Mouse (Mus musculus): ENCODE measurements at regions not wholly inside any gene's neighbourhood (a gene's known extent, or its start where the extent isn't known, plus 50 kb on each side); places are given as distances from the start of the nearest gene placed in this dataset.

DNA sequence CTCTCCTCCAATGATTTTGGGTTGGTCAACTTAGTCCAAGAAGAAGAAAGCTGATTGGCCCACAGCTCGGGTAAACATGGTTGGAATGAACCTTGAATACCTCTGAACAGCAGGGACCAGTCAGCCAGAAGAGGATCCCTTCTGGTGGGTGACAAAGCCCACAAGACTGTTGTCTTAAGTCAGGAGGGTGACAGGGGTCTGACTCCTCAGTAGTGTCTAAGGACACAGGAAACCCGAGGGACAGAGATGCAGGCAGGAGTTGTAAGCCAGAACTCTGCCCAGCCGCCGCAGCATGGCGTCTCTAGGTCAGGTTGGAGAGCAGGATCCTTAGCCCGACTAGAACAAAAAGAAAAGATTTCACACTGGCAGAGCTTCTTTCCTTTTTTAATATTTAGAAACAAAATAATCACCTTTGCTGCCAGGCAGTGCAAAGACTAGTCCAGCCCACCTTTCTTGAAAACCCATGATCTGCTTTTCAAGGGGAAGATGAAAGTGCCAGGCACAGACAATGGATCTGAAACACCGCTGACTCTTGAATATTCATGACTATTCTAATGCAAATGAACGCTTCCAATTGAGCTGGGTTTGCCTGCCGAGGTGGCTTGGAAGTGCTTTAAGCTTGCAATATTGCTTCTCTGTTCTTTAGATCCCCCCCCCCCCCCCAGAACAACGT lies 81.7 kb upstream of the Plcl2 start:
- in situ Hi-C loops (cut with MboI; ENCODE audit: unreplicated experiment in 2 of 2), result no loop called here

DNA sequence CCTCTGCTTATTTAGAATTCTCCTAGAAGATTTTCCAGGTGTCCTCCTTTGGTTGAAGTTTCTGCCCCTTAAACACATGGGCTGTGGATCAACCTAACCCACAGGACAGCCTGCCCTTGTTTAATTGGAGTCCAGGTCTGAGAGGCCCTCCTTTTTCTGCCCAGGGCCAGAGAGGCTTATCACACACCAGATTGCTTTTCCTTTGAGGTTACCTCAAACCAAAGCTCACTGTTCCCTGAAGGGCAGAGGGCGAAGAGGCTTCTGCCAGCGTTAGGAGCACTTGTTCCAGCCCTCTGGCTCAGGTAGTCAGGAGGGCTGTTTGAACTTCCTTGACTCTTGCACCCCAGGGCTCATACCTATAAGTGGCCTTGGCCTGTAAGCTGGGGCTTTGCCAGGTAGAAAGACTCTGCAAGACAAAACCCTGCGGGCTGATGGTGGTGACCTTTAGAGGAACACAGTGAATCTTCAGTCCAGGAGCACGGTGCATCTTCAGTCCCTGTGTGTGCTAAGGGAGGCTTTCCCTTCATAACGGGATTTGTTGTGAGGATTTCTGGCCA lies 81.1 kb upstream of the Plcl2 start:
- in situ Hi-C loops (cut with MboI; ENCODE audit: unreplicated experiment in 2 of 2), result no loop called here

DNA sequence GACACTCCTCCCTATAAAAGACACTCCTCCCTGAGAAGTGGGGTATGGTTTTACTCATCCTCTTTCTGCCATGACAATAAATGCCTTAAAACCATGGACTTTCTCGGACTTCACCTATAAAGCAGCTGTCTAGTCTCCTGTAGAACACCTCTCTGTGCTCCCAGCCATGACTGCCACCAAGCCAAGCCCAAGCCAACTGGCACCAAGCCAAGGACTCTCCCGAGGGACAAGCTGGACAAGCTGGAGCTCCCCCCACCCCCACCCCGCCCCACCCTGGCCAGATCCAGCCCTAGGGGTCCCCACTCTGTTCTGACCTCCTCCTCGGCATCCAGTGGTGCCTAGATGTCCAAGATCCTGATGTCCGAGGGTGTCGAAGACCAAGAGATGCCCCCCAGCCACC lies 76.6 kb upstream of the Plcl2 start:
- in situ Hi-C loops (cut with MboI; ENCODE audit: unreplicated experiment in 2 of 2), result no loop called here

DNA sequence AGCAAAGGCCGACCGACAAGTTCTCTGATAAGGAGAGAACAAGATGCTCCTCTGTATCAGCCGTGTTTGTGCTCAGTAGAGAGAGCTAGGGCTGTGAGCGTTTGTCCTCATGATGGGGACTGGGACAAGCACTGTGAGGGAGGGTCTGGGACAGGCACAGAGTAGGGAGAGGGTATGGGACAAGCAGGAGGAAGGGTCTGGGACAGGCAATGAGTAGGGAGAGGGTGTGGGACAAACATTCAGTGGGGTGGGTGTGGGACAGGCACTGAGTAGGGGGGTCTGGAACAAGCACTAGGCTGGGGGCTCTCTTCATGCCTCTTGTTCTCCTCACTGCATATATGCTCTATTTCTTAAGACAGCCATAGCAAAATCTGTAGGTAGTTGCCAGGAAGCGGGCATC lies 70.2 kb upstream of the Plcl2 start:
- in situ Hi-C loops (cut with MboI; ENCODE audit: unreplicated experiment in 2 of 2), result no loop called here

DNA sequence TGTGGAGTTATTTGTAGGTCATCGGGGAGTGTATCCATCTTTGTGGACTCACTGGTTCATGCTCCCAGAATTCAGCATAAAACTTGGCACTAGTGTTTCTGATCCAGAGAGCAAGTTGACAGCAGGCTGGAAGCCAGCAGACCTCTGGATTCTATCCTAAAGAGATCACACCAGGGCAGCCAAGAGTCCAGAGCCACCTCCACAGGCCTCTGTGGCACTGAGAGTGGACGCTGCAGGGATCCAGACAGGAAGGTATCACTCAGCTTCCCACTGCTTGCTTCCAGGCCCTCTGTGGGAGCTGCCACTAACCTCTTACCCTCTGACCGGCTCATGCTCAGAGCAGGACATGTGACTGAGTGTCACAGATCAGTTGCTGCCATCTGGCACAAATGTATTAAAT lies 69.8 kb upstream of the Plcl2 start:
- in situ Hi-C loops (cut with MboI; ENCODE audit: unreplicated experiment in 2 of 2), result no loop called here

DNA sequence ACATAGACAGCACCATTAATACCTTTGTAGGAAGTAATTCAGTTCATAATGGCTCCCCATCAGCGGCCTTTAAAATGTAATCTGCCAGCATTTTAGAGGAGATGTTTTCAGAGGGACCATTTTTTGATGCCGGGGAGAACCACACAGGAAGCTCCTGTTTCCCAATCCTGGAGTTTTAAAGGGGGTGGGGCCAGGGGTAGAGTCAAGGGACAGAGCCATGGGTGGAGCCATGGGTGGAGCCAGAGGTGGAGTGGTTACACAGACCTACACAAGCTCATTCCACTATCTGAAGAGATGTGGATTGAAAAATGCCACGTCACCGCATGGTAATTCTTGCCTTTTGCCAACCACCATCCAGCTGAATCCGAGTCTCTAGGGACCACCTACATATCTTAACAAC lies 67.1 kb upstream of the Plcl2 start:
- in situ Hi-C loops (cut with MboI; ENCODE audit: unreplicated experiment in 2 of 2), result no loop called here

DNA sequence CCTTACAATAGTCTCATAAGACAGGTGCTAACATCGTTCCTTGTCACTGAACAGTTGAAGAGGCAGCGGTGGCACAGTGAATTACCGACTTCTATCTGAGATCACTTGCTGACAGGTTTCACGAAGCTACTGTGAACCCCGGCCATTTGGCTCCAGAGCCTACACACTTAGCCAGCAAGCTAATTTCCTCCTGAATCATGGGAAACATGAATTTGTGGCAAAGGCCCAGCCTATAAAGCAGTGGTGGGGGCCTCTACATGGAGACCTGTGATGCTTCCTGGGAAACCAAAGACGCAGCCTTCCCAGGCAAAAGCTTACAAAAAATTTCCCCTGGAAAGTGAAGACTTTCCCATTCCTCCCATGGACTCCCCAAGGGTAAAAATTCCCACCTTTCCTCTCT lies 66.3 kb upstream of the Plcl2 start:
- in situ Hi-C loops (cut with MboI; ENCODE audit: unreplicated experiment in 2 of 2), result no loop called here

DNA sequence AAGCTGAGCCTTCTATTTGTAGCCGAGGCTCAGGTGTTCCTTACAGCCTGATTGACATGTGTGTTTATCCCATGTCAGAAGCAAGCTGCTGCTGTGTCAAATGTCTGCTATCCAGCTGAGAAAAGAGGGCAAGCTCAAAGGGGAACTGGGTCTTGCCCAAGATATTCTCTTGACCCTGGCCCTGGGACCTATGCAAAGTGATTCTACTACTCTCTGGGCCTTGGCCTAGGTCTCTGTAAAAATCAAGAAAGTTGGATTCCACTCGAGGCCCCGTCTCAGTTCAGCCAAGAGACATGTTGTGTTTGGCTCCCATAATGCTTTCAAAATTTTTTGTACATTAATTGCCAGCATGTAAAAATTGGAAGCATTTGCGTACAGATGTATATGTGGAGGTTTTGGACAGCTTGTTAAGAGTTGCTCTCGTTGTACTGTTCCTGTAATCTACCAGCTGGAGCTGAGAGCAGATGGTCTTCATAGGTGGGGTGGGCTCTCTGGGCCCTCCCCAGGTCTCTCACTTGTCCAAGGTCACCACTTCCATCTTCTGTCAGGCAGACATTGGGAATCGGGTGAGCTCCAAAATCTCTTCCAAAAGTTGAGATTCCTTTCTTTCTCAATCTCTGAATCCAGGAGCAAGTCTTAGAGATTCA lies 65.7 kb upstream of the Plcl2 start:
- in situ Hi-C loops (cut with MboI; ENCODE audit: unreplicated experiment in 2 of 2), result no loop called here

DNA sequence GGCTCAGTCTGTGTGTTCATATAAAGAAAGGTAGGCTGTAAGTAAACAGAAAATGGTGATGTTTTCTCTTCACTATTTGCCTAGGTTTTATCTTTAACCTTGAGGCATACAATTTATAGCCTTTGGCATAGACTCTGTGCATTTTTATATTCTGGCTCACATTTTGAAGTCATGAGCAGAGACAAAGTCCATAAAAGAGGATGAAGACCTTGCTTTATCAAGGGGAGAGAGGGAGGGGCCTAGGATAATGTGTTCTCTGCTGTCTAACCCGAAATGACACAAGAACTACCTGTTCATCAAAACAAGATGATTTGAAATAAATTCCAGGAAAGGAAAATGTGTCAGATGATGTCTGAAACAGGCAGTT lies 65.2 kb upstream of the Plcl2 start:
- in situ Hi-C loops (cut with MboI; ENCODE audit: unreplicated experiment in 2 of 2), result no loop called here

DNA sequence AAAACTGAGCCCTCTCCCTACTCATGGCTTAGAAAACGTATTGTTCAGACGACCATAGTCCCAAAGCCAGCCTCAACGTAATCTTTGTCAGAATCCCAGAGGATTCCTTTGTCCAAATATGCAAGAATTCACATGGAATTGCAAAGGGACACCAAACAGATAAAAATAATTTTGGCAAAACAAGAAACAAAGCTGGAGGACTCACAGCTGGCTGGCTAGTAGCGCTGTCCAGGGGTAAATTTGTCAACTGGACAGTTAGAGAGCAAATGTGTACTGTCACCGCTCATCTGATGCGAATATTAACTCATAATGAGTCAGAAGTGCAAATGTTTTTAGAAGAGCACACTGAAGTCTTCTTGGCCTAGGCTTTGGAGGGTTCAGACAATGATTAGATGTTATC lies 60.5 kb upstream of the Plcl2 start:
- in situ Hi-C loops (cut with MboI; ENCODE audit: unreplicated experiment in 2 of 2), result no loop called here

DNA sequence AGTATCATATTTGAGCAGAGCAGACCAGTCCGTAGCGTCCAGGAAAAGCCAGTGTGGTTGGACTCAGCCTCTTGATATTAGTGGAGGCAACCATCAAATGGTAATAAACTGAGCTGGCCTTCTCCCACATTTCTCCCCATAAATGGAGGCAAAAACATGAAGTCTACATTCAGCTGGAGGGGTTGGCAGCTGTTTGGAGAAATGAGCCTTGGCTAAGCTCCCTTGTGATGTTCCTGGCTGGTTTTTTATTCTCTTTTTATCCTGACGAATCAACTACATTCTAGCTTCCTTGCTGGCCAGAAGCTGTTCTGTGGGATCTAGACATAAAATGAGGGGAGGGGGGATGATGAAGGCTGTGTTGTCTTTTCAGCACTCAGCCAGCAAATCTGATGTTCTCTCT lies 57.6 kb upstream of the Plcl2 start:
- in situ Hi-C loops (cut with MboI; ENCODE audit: unreplicated experiment in 2 of 2), result loop anchor here in 1 of 2 experiments (25.0 kb wide), 1 partner anchor 1039 kb away; no protein-coding TSS in a partner anchor

DNA sequence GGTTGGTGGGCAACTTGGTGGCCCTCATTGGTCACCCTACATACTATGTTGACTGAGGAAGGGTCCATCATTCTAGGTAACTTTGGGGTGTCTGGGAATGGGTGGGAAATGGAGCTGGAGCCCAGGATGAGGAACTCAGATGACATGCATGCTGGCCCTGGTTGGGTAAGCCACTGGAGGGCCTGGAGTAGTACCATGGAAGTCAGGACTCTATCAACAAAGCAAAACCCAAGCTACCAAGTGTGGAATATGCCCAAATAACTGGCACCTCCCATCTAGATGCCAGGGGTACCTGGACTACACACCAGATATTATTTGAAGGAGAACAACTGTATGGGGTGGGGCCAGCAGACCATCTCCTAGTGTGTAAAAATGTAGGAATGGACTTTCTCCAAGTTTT lies 55.7 kb upstream of the Plcl2 start:
- in situ Hi-C loops (cut with MboI; ENCODE audit: unreplicated experiment in 2 of 2), result loop anchor here in 1 of 2 experiments (25.0 kb wide), 1 partner anchor 1041 kb away; no protein-coding TSS in a partner anchor

DNA sequence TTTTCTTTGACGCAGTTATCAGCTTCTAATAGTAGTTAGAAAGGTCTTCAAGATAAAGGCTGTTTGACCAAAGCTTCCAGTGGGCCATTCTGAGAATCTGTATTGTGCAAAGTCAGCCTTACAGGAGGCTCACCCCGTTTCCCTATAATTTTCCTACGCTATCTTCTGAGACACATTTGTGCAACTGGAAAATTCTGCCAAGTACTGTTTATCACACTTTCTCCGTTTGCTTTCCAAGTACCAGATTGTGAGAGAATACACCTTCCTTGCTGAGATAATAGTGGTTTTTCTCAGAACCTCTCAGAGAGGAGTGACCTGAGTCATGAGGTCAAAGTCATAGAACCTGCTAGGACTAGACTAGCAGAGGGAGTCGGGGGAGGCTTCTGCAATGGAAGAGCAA lies 55.2 kb upstream of the Plcl2 start:
- in situ Hi-C loops (cut with MboI; ENCODE audit: unreplicated experiment in 2 of 2), result loop anchor here in 1 of 2 experiments (25.0 kb wide), 1 partner anchor 1042 kb away; no protein-coding TSS in a partner anchor

DNA sequence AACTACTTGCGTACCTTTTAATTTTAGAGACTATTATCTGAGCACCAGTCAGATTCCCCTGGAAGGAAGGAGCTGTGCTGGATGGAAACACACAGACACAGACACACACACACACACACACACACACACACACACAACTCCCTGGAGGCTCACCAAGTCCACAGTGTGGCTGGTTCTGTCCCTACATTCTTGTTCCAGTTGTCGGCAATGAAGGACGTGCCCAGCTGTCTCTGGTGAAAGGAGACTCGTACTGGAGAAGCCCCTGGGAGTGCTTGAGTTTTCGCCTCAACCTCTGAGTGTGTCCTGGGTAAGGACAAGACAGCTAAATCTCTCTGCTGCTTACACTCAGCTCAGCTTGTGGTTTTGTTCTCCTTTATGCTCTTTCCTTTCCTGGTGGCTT lies 54.3 kb upstream of the Plcl2 start:
- in situ Hi-C loops (cut with MboI; ENCODE audit: unreplicated experiment in 2 of 2), result loop anchor here in 1 of 2 experiments (25.0 kb wide), 1 partner anchor 1043 kb away; no protein-coding TSS in a partner anchor

DNA sequence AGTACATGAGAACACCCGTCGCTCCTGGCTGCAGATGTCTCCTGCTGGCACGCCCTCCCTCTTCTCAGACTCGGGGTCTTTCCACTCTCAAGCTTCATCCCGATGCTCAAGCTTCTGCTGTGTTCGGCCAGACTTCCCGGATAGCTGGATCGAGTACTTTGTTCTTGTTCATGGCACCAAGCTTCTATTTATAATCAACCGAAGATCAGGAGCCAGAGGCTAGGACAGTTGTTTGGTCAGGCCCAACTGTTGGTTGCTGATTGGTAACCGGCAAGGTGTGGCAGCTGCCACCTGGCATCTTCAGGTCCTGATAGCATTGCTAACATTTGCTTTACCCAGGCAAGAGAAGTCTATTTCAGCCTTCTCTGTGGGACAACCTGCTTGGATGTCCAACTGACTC lies 53.5 kb upstream of the Plcl2 start:
- in situ Hi-C loops (cut with MboI; ENCODE audit: unreplicated experiment in 2 of 2), result loop anchor here in 1 of 2 experiments (25.0 kb wide), 1 partner anchor 1043 kb away; no protein-coding TSS in a partner anchor

DNA sequence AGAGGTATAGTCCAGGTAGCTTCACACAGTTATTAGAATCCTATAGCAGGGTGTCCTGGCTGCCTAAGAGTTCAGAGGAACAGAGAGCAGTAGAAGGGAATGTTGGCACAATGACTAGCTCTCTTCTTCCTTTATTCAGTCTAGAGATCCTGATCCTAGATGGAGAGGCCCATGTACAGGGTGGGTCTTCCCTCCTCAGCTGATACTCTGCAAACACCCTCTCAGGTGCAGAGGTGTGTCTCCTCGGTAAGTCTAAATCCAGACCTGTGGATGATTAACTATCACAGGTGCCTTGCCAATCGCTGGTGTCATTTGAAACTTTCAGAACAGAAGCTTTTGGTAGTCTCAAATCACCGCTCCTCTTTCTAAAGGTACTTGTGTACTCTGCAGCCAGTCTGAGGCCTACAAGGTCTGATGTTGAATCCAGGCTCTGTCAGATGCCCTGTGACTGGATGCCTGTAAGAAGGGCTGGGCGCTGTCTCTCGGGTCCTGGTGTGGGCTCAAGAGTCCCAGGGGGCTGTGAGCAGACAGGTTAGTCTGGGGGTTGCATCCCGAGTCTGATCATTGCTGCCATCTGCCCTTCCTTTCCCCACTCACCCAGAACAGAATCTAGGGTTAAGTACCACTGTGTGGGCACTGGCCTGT lies 52.0 kb upstream of the Plcl2 start:
- in situ Hi-C loops (cut with MboI; ENCODE audit: unreplicated experiment in 2 of 2), result loop anchor here in 1 of 2 experiments (25.0 kb wide), 1 partner anchor 1045 kb away; no protein-coding TSS in a partner anchor

DNA sequence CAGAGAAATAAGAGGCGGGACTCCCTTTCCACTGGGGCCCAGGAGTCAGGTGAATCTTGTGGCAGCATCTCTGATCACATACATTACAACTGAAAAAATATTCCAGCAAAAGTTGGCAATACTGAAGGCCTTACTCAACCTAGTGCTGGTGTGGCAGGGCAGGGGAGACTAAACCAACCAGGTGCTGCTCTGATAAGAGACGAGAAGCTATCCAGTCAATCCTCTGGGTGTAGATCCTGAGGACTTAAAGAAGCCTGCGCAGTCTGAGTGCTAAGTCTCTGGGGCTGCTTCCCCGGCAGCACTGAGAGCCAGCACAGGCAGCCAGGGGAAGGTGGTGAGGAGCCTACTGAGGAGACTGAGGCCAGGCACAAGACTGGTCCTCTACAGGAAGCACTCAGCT lies 51.0 kb upstream of the Plcl2 start:
- in situ Hi-C loops (cut with MboI; ENCODE audit: unreplicated experiment in 2 of 2), result loop anchor here in 1 of 2 experiments (25.0 kb wide), 1 partner anchor 1046 kb away; no protein-coding TSS in a partner anchor
